Mouse (Mus musculus): ENCODE results near the gene Syn2. TPM values are rescaled to one million over a fixed set of nuclear protein-coding genes. Genes with fewer than 3 reads are reported as not detected.
A peak's percentile ranks its signal among the peaks of the same experiment; 100 is the strongest.

Syn2 gene
- total and polyA plus RNA-seq, 2 experiments from 2014 or later = 95.2 to 145 TPM

GRCm38 (mm10) chr6:115212132-115212903 lies 77.6 kb downstream of the Syn2 start:
- no peaks in the 10 kb centered on the region for H3K4me1 ChIP-seq (ENCODE audit: insufficient read depth, low read length)
- H3K36me3 ChIP-seq (ENCODE audit: insufficient read depth, low read length) = no peaks in the 10 kb centered on the region
- no peak overlapping the region for H3K4me2 ChIP-seq (ENCODE audit: low read depth, low read length, poor library complexity, severe bottlenecking)
- no peak overlapping the region for H3K9ac ChIP-seq (replicated peaks; ENCODE audit: low read length, poor library complexity, severe bottlenecking)
- DNase-seq (ENCODE audit: low spot score) (no peak), ATAC-seq (ENCODE audit: low FRiP score) (no peak)
- H3K9me3 ChIP-seq (ENCODE audit: low read length) = no peaks in the 10 kb centered on the region
- no peak overlapping the region for H3K4me3 ChIP-seq (ENCODE audit: low read depth, low read length)
- WGBS = 72% methylated on average over 5 of the region's 5 CpGs
- TF ChIP-seq CTCF (IDR thresholded peaks at IDR 0.05) = no peak
- no peaks in the 10 kb centered on the region for H3K27me3 ChIP-seq (ENCODE audit: insufficient read depth, low read length)
- no peak overlapping the region for H3K27ac ChIP-seq (ENCODE audit: low read depth, low read length)

DNA sequence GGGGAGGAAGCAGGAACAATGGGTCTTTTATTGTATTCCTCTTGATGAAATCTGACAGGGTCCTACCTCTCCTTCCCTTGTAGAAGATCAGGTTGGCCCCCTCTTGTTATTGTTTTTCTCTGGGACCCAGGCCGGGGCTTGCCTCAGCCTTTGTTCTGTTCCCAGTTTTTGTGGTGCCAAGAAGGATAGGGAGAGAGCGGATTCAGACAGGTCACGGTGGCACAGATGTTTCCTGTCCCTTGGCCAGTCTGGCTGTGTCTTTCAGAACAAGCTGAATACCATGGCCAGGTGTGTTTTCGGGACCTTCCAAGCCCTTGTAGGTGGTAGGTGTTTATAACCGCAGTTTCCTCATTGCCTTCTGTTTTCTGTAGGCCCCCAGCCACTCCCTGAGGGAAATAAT lies 78.4 kb downstream of the Syn2 start:
- no peaks in the 10 kb centered on the region for H3K9me3 ChIP-seq (ENCODE audit: low read length)
- DNase-seq (ENCODE audit: low spot score) (no peak), ATAC-seq (ENCODE audit: low FRiP score) (no peak)
- H3K27me3 ChIP-seq (ENCODE audit: insufficient read depth, low read length) = no peaks in the 10 kb centered on the region
- 60% methylated on average over 5 of the region's 5 CpGs for WGBS
- TF ChIP-seq CTCF (IDR thresholded peaks at IDR 0.05) = no peak
- H3K4me1 ChIP-seq (ENCODE audit: insufficient read depth, low read length) = no peaks in the 10 kb centered on the region
- no peak overlapping the region for H3K9ac ChIP-seq (replicated peaks; ENCODE audit: low read length, poor library complexity, severe bottlenecking)
- H3K27ac ChIP-seq (ENCODE audit: low read depth, low read length) = no peak overlapping the region
- H3K36me3 ChIP-seq (ENCODE audit: insufficient read depth, low read length) = no peaks in the 10 kb centered on the region
- no peak overlapping the region for H3K4me2 ChIP-seq (ENCODE audit: low read depth, low read length, poor library complexity, severe bottlenecking)
- H3K4me3 ChIP-seq (ENCODE audit: low read depth, low read length) = no peak overlapping the region

DNA sequence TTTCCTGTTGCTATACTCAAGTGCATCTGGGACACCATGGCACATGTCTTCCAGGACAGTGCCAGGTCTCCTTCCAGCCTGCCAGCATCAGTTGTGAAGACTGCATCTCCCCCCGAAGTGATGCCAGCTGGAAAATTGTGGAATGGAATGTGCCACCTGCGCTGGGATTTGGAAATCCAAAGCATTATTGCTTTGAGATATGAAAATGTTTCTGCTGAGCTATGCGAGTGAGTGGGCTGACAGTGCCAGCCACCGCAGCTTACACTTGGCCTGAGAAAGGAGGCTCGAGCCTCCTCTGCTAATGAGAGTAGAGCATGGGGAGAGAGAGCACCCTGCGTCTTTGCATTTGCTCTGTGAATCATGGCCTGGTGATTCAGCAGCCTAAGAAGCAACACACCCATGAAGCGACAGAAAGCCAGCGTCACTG lies 86.5 kb downstream of the Syn2 start:
- Histone ChIP-seq H3K27me3 (ENCODE audit: insufficient read depth, low read length) (no peaks in the 10 kb centered on the region), H3K4me1 (ENCODE audit: insufficient read depth, low read length) (no peaks in the 10 kb centered on the region; the same call in 1 of the 2 replicates), H3K9ac (replicated peaks; ENCODE audit: low read length, poor library complexity, severe bottlenecking) (no peak overlapping the region), H3K4me3 (ENCODE audit: low read depth, low read length) (no peak overlapping the region), H3K9me3 (ENCODE audit: low read length) (no peaks in the 10 kb centered on the region), H3K27ac (ENCODE audit: low read depth, low read length) (no peak overlapping the region), H3K36me3 (ENCODE audit: insufficient read depth, low read length) (no peaks in the 10 kb centered on the region), H3K4me2 (ENCODE audit: low read depth, low read length, poor library complexity, severe bottlenecking) (no peak overlapping the region)
- WGBS = 81% methylated on average over 8 of the region's 8 CpGs
- TF ChIP-seq CTCF (IDR thresholded peaks at IDR 0.05) = no peak
- ATAC-seq (ENCODE audit: low FRiP score) = no peak
- peak; percentile 28 for DNase-seq (ENCODE audit: low spot score)

DNA sequence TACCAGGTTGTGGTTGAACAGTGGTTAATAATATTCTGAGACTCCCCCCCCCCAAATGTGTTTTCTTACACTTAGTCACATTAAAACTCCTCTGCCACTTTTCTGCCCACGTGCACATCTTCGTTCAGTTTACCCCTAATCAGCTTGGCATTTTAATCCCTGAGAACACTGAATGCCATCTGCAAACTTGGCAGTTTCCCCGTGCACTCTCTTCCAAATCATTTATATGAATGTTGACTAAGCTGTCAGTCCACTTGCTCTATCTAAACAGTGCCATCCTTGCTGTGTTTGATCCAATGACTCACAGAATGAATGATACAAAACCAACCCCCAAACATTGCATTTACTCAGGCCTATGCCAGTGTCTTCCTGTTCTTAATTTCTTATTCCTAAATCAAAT lies 90.8 kb downstream of the Syn2 start:
- no peak overlapping the region for H3K27ac ChIP-seq (ENCODE audit: low read depth, low read length)
- H3K4me3 ChIP-seq (ENCODE audit: low read depth, low read length) = no peak overlapping the region
- no peak overlapping the region for H3K4me2 ChIP-seq (ENCODE audit: low read depth, low read length, poor library complexity, severe bottlenecking)
- no peaks in the 10 kb centered on the region for H3K9me3 ChIP-seq (ENCODE audit: low read length)
- DNase-seq (ENCODE audit: low spot score) (peak; percentile 42), ATAC-seq (ENCODE audit: low FRiP score) (no peak)
- 41% methylated on average over 3 of the region's 3 CpGs for WGBS
- H3K4me1 ChIP-seq (ENCODE audit: insufficient read depth, low read length) = no peaks in the 10 kb centered on the region; the same call in 1 of the 2 replicates
- no peaks in the 10 kb centered on the region for H3K36me3 ChIP-seq (ENCODE audit: insufficient read depth, low read length)
- H3K9ac ChIP-seq (replicated peaks; ENCODE audit: low read length, poor library complexity, severe bottlenecking) = no peak overlapping the region
- H3K27me3 ChIP-seq (ENCODE audit: insufficient read depth, low read length) = no peaks in the 10 kb centered on the region
- no peak for TF ChIP-seq CTCF (IDR thresholded peaks at IDR 0.05)

DNA sequence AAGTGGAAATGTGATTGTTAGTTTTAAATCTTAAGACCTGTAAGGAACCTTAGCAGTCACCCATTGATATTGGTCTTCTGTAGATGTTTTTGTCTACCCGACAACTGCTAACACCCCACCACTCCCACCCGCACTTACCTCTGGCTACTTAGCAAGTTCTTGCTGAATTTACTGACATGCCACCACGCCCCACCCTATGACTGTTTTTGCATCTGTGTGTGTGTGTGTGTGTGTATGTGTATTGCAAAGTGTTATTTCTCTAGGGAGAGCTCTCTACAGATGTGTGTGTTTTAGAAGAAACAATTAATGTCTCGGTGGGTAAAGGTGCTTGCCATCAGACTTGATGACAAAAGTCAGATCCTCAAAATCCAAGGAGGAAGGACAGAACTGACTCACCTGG lies 92.3 kb downstream of the Syn2 start, which contains the start of gene Gm17482:
Gene Gm17482, plus strand, starts transcription at position 301 of the 400 bp plus-strand sequence.
- Histone ChIP-seq H3K27ac (ENCODE audit: low read depth, low read length) (peak within 1 kb of the TSS; percentile 14; the same call in 1 of the 2 replicates), H3K4me3 (ENCODE audit: low read depth, low read length) (no peak within 1 kb of the TSS), H3K36me3 (ENCODE audit: insufficient read depth, low read length) (no peaks in the 10 kb centered on the region), H3K4me1 (ENCODE audit: insufficient read depth, low read length) (no peaks in the 10 kb centered on the region; the same call in 1 of the 2 replicates), H3K9me3 (ENCODE audit: low read length) (no peaks in the 10 kb centered on the region), H3K4me2 (ENCODE audit: low read depth, low read length, poor library complexity, severe bottlenecking) (no peak within 1 kb of the TSS), H3K27me3 (ENCODE audit: insufficient read depth, low read length) (no peaks in the 10 kb centered on the region), H3K9ac (replicated peaks; ENCODE audit: low read length, poor library complexity, severe bottlenecking) (no peak within 1 kb of the TSS)
- WGBS = 79% methylated on average over 4 of the region's 4 CpGs
- ATAC-seq (ENCODE audit: low FRiP score) = no peak
- no peak for DNase-seq (ENCODE audit: low spot score)
- TF ChIP-seq CTCF (IDR thresholded peaks at IDR 0.05) = no peak

DNA sequence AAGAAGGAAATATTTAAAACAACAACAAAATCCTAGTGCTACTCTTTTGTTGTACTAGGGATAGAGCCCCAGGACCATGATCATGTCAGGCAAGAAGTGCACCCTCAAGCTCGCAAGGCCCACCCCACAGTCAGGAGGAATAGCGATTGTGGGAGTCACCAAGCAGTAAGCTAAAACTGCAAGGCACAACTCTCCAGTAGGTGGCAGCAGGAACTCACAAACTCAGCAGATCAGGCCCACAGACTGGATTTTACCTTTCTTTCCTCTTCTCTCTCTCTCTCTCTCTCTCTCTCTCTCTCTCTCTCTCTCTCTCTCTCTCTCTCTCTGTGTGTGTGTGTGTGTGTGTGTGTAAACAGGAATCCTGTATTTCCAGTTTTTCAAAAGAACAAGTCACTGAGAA lies 92.8 kb downstream of the Syn2 start:
- Histone ChIP-seq H3K36me3 (ENCODE audit: insufficient read depth, low read length) (no peaks in the 10 kb centered on the region), H3K4me1 (ENCODE audit: insufficient read depth, low read length) (no peaks in the 10 kb centered on the region; the same call in 1 of the 2 replicates), H3K9ac (replicated peaks; ENCODE audit: low read length, poor library complexity, severe bottlenecking) (no peak overlapping the region), H3K4me3 (ENCODE audit: low read depth, low read length) (no peak overlapping the region), H3K4me2 (ENCODE audit: low read depth, low read length, poor library complexity, severe bottlenecking) (no peak overlapping the region), H3K9me3 (ENCODE audit: low read length) (no peaks in the 10 kb centered on the region), H3K27me3 (ENCODE audit: insufficient read depth, low read length) (no peaks in the 10 kb centered on the region), H3K27ac (ENCODE audit: low read depth, low read length) (no peak overlapping the region)
- DNase-seq (ENCODE audit: low spot score) = peak; percentile 92
- 8% methylated on average over 2 of the region's 2 CpGs for WGBS
- TF ChIP-seq CTCF (IDR thresholded peaks at IDR 0.05) = peak; percentile 93
- peak; percentile 62; the same call in 1 of the 2 replicates for ATAC-seq (ENCODE audit: low FRiP score)
